Mouse (Mus musculus): Measurements from ENCODE around the gene Flcn. TPM values are rescaled to one million over a fixed set of nuclear protein-coding genes. Genes with fewer than 3 reads are reported as not detected.

The Flcn gene
- total RNA-seq, 4 experiments from 2014 or later: 47.2 to 49.1 (median 47.6) TPM

DNA sequence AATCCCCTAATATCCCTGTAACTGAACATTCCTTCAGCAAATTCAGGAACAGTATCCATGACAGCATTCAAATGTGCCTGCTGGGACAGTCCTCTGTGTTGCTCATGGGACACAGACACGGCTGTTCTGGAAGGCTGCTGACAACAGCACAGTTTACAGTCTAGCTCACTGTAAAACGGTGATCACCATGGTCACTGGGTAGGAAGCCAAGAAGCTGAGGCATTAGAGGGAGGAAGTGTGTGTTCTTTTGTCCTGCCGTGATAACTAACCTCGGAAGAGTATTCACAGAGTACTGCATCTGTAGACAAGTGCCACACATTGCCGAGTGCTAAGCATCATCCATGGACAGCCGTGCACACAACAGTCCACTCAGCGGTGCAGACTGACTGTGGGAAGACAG lies 39.1 kb downstream of the Flcn start:
- DNase-seq (ENCODE audit: low spot score in 2 of 2): no peak

DNA sequence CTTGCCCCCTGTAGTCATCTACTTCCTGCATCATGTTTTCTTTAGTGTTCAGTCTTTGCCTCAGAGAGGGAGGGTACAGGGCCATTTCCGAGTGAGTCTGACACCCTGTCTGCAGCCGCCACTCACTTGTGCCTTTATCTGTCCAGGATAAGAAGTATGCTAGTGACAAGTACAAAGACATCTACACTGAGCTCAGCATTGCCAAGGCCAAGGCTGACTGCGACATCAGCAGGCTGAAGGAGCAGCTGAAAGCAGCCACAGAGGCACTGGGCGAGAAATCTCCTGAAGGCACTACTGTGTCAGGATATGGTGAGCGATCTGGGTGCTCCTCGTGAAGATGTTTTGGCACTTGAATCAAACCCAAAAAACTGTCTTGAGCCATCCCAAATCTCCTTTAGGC lies 40.1 kb downstream of the Flcn start:
- no peak for DNase-seq (ENCODE audit: low spot score in 2 of 2)

GRCm38 (mm10) chr11:59769307-59769706 lies 40.5 kb downstream of the Flcn start:
- no peak for DNase-seq (ENCODE audit: low spot score in 2 of 2)

- no peak for DNase-seq (ENCODE audit: low spot score in 2 of 2)
These were observed 49.0 kb downstream of the Flcn start for GRCm38 (mm10) chr11:59760796-59761195.

DNA sequence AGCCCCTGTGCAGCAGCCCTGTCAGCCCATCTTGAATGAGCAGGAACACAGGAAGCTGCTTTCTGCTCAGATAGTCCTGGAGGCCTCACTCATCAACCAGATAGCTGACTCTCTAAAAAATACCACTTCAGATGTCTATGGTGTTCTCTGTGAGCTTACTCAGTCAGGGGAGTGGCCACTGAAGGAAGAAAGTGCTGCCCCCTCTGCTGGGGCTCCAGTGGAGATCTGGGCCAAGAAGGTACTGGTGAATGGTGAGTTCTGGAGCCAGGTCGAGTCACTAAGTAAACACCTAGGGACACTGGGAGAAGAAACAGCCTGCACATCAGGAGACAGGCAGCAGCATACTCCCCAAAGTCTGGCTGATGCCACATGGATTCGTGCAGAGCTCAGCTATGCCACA lies 50.2 kb downstream of the Flcn start:
- no peak for DNase-seq (ENCODE audit: low spot score in 2 of 2)

DNA sequence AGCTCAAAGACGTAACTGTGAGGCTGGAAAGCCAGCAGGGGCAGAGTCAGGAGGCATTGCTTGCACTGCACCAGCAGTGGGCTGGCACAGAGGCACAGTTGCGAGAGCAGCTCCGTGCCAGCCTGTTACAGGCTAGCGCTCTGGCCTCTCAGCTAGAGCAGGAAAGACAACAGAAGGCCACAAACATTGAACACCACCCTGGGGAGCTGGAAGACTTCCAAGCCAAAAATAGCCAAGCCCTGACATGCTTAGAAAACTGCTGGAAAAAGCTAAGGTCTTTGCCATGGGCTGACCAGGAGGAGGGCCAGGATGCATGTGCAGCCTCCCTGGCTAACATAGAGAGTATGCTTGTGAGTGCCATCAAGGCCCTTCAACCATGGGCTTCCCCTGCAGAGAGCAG lies 50.6 kb downstream of the Flcn start:
- peak in 1 of 2 experiments; percentile 64 for DNase-seq (ENCODE audit: low spot score in 2 of 2)

DNA sequence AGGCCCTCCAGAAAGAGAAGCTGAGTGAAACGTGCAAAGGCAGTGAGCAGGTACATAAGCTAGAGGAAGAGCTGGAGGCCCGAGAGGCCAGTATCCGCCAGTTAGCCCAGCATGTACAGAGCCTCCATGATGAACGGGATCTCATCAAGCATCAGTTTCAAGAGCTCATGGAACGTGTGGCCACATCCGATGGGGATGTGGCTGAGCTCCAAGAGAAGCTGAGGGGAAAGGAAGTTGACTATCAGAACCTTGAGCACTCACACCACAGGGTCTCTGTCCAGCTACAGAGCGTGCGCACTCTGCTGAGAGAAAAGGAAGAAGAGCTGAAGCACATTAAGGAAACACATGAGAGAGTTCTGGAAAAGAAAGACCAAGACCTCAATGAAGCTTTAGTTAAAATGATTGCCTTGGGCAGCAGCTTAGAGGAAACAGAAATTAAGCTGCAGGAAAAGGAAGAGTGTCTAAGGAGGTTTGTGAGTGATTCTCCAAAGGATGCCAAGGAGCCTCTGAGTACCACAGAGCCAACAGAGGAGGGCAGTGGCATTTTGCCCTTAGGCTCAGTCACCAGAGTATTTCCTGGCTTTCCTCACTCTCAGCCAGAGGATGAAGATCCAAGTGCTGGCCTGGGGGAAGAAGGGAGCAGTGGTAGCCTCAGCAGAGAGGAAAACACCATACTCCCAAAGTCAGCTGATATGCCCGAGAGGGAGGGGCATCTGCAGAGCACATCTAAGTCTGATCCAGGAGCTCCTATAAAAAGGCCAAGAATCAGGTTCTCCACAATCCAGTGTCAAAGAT lies 51.4 kb downstream of the Flcn start:
- no peak for DNase-seq (ENCODE audit: low spot score in 2 of 2)

DNA sequence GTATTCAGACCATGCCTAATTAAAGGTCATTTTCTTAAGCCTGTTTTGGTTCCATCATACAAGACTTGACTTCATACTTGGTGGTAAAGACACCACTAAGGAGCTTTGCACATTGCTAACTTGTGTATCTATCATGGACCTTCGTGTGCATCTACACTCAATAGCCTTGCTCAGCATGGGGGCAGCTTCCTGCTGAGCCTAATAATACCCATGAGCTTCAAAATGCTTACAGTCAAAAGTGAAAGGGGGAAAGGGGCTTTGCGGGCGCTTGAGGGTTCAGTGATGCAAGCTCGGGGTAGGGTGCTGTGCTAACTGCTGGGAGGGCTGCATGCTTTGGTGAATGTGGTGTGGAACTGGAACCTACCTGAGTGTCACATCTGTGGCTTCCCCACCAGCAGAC lies 53.5 kb downstream of the Flcn start:
- DNase-seq (ENCODE audit: low spot score in 2 of 2): no peak

DNA sequence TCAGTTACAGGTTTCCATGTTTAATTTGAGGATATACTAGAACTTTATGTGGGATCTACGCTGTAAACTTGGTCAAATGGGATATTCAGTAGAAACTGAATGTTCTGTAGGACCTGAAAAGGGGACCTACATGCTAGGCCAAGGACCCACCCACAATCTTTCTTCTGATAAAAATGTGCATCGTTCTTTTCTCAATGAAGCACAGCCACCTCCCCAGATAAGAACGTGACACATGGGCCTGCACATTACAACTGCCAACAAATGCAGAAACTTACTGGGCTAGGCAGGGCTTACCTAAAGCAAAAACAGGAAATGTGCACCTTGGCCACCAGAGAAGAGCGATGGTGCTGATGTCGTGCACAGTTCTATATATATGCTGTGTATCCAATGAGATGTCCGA lies 55.3 kb downstream of the Flcn start:
- no peak for DNase-seq (ENCODE audit: low spot score in 2 of 2)

DNA sequence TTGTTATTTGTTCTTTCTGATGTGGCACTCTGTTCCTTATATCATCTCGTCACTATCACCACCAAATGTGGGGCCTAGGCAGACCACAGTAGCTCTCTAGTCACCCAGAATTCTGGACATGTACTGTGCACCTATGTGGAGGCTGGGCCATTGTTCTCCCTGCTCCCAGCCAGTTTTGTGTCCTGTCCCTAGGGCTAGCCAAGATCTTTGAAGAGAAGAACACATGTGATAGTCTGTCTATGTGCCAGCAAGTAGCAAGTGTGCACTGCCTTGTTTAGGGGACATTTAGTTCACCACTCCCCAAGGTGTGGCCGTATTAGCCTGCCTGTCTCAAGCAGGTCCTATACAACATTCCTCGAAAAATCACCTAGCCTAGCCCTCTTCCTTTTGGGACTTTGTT lies 60.8 kb downstream of the Flcn start:
- no peak for DNase-seq (ENCODE audit: low spot score in 2 of 2)

DNA sequence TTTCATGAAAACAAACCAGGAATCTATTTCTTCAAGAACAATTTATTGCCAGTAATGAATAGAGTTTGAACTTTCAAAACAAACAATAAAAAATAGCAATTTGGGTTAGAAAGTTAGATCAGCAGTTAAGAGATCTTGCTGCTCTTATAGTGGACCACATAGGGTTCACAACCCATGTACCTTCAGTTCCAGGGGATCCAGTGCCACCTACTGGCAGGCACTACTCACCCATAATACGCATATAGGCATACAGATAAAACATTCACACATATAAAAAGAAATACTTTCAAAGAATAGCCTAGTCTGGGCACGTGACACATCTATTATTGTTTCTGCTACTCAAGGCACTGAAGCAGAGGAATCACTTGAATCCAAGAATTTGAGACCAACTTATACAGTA lies 63.2 kb downstream of the Flcn start:
- DNase-seq (ENCODE audit: low spot score in 2 of 2): no peak

DNA sequence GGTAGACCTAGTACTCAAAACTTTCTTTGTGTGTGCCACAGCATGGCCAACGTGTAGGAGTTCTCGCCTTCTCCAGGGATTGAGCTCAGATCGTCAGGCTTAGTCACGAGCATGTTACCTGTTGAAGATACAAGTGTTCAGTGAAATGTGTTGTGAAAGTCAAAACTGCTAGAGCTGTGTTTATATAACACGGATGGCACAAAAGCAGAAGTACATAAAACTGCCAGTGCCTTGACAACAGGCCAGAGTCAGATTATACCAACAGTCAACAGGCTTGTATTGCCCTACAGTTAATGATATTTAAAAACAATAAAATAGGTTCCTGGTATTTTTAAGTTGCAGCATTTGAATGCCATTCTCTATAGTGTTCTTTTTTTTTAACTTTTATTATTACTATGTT lies 64.0 kb downstream of the Flcn start:
- no peak for DNase-seq (ENCODE audit: low spot score in 2 of 2)

DNA sequence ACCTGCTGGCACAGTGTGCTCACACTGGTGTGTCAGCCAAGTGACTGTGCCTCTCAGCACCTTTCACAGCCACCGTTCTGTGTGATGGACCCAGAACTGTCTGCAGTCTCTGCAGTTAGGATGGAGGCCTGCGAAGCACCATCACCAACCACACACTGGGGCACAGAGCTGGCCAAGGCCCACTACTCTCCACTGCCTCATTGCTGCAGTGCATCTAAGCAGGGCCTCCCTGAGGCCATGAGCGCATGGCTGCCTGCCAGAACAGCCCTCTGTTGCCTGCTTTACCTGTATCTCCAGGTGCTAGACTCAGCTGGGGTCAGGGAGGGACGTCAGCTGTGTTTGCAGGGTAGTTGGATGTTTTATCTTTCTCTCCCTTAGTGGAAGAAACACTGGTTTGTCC lies 65.4 kb downstream of the Flcn start:
- no peak for DNase-seq (ENCODE audit: low spot score in 2 of 2)

DNA sequence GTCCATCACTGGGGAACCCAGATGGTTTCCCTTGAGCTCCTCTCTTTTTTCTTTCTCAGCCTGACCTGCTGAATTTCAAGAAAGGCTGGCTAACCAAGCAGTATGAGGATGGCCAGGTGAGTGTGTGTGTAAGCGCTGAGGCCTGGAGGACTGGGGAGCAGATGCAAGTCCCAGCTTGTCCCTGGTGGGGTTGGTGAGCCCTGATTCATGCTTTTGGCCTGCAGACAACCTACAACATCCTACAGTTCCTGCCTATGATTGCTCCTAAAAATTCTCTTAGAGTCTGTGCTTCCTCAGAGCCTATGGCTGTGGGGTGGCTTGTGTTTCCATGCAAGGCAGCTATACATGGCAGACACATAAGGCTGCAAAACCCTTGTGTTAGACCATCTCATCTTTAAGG lies 66.1 kb downstream of the Flcn start:
- DNase-seq (ENCODE audit: low spot score in 2 of 2): no peak

- no peak for DNase-seq (ENCODE audit: low spot score in 2 of 2)
These were observed 66.5 kb downstream of the Flcn start for GRCm38 (mm10) chr11:59743307-59743706.

- no peak for DNase-seq (ENCODE audit: low spot score in 2 of 2)
These were observed 67.9 kb downstream of the Flcn start for GRCm38 (mm10) chr11:59741915-59742314.

Other genes starting within 250 kb of the Flcn start
- not detected for gene Olfr222, start 233.8 kb downstream of the Flcn start, total RNA-seq (2022)
- gene Olfr223, start 216.7 kb downstream of the Flcn start, total RNA-seq (2022): not detected
- gene Mprip, start 148.7 kb downstream of the Flcn start, total RNA-seq (2022): 100 to 1,000 TPM; 269 to 287 (median 277) TPM
- 1 to 10 TPM in 3 of 4 experiments, under 1 TPM in 1; 0.86 to 1.6 (median 1.3) TPM for gene Pld6, start 22.4 kb downstream of the Flcn start, total RNA-seq (2022)
- gene Nt5m, start 29.4 kb upstream of the Flcn start, total RNA-seq (2022): 10 to 100 TPM; 41.1 to 48.3 (median 48.2) TPM
- gene Cops3, start 29.8 kb upstream of the Flcn start, total RNA-seq (2022): 10 to 100 TPM; 72.0 to 79.6 (median 77.9) TPM
- gene Med9, start 138.2 kb upstream of the Flcn start, total RNA-seq (2022): 10 to 100 TPM; 40.9 to 45.4 (median 42.7) TPM
- gene Rasd1, start 154.9 kb upstream of the Flcn start, total RNA-seq (2022): 10 to 100 TPM in 2 of 4 experiments, 1 to 10 TPM in 2; 5.3 to 10.5 (median 9.3) TPM
- 1 to 10 TPM; 2.7 to 6.2 (median 4.3) TPM for gene Pemt, start 236.5 kb upstream of the Flcn start, total RNA-seq (2022)